Mouse (Mus musculus) thymus, postnatal 25 days (tissue): ENCODE measurements at regions not wholly inside any gene's neighbourhood (a gene's known extent, or its start where the extent isn't known, plus 50 kb on each side); places are given as distances from the start of the nearest gene placed in this dataset.
"Not testable (repeated sequence)": the region's sequence is repeated elsewhere in the genome, so short reads cannot be mapped to it uniquely, and the experiment has no call there.

Experiments
- DNase-seq: peaks from one replicate; pipeline ENCODE4 v3.0.0; 2022

- DNase-seq: no peak
These were observed 136.0 kb upstream of the Ttc29 start for GRCm38 (mm10) chr8:78077122-78077521.

DNA sequence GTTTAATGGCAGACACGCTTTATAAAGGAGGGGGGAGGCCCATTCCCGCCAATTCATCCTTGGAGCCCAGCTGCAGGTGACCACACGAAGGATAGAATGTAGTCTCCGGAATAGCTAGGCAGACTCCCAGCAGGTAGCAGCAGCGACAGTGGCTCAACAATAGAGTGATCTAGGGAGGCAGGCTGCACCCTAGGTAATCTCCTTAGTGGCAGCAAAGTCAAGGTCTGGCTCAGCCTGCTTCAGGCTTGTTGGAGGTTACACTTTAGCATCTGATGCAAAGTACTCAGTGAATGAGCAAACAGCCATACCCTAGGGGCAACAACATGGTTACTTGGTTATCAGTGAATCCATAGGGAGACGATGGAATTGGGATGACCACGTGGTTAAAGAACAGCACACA, 131.7 kb upstream of the Ttc29 start:
- DNase-seq: not testable (repeated sequence)

DNA sequence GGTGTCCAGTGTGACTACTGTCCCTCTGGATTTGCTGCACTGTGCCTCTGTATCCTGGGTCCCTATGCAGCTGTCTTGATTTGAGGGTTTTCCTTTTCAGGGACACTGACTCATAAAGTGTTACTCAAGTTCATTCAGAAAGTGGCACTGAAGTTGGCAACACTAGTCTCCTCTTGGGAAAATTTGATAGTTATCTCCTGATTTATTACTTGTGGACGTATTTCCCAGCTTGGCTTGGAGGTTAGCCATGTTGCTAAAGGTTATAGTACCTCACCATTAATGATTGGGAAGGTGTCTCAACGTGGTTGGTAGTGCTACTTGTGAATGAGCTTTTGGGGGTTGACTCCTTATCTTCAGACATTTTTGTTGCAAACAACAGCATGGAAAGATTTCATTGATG, 130.1 kb upstream of the Ttc29 start:
- no peak for DNase-seq

GRCm38 (mm10) chr8:78086361-78086760, 126.7 kb upstream of the Ttc29 start:
- no peak for DNase-seq

DNA sequence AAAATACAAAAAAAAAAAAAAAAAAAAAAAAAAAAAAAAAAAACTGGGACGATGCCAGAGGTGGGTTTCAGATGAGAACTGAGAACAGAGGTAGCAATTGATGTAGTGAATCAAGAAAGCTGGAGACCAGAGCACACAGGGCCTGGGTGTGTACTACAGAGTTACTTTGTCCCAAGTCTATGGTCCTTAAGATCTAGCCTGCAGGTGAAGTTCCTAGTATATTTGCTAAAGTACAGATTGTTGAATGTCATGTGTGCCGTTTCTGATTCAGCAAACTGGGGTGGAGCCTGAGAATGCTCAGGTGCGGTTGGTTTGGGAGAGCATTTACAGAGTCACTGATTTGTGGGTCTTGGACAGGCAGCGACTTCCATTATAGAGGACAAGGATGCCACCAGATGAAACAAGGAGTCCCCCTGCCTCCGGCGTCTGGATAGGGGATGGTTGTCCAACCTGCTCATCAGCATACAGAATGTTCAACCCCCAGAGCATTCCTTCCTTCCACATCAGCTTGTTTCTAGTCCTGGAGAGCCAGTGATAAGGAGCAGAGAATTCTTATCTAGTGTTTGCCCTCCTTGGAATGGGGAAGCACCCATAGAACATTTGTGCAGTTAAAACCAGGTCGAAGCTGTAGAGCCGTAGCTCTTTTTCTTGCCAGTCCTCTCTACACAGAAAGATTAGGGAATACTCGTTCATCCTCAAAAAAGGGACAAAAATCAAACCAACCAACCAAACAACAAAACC, 122.5 kb upstream of the Ttc29 start:
- no peak for DNase-seq

DNA sequence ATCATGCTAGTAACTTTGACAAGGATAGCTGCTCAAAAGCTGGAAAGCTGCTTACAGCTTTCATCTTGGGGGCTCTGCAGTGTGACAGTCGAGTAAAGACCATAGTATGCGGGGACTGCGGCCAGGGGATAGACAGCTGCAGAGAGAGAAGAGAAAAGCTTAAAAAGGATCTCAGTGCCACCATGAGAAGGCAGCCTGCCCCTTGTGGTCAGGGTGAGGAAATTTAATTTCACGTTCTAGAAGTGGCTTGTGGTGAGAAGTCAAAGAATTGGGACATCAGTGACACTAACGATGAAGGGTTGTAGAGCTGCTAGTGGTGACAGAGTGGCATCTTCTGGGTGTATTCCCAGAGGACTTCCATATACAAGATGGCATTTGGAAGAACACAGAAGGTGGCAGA, 116.7 kb upstream of the Ttc29 start:
- no peak for DNase-seq

- DNase-seq: no peak
These were observed 114.8 kb upstream of the Ttc29 start for GRCm38 (mm10) chr8:78098191-78098745.

DNA sequence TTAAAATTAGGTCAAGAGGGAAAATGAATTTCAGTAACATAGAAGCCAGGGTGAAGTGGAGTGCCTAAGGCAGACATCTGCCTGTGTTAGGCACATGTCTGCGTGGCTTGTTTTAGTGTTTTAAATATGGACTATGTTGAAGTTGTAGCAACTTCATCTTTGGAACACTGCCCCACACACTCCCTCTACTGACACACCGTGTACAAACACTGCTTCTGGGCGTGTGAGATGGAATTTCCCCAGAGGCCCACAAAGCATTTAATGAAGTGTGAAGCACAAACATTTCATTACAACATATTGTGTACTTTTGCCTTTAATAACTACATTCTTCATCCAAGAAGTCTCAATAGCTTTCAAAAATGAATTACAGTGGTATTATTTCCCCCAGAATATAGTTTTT, 114.0 kb upstream of the Ttc29 start:
- DNase-seq: no peak

DNA sequence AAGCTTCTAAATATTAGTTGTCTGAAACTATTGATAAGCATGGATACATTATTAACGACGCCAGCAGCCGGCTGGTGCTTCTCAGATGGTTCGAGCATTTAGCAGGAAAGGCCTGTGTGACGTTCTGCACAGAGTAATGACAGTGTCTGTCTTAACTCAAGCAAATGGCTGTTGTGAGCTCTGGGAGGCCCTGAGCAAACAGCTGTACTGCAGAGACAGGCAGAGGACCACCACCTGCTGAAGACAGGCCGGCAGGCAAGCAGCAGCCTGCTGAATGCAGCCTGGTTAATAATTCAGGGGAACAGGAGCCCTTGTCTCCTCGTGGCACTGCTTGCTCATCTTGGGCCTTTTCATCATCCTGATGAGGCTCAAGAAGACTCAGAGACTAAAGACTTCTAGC, 105.8 kb upstream of the Ttc29 start:
- no peak for DNase-seq

- no peak for DNase-seq
These were observed 103.0 kb upstream of the Ttc29 start for GRCm38 (mm10) chr8:78110003-78110649.

DNA sequence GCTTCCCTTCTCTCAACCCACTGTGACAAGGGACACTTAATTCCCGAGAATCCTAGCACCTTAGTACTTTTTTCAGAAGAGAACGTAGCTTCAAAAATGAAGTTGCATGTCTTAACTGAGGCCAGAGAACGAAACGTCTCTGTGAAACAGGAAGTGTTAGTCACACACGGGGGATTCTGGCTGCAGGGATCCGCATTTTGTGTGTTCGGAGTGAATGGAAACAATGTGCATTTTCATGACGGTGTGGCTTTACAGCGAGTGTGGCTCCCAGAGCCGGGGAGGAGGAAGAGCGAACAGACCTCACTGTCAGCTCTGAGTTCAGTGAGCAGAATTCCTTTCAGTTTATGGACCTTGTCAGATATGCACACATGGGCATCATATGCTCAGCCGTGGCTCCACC, 100.0 kb upstream of the Ttc29 start:
- DNase-seq: no peak

DNA sequence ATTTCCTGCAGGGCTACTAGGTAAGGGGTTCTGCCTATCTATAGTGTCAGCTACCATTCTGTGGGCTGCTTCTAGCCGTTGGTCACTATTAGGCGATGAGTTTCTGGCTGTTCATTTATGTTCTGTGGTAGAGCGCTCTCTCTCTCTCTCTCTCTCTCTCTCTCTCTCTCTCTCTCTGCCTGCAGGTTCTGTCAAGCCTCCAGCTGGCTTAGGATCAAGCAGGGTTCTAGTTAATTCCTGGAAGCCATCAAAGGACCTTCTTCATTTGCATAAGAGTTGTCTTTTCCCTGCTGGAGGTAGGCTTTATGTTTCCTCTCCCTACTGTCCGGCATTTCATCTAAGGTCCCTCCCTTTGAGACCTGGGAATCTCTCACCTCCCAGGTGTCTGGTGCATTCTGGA, 98.6 kb upstream of the Ttc29 start:
- DNase-seq: no peak

DNA sequence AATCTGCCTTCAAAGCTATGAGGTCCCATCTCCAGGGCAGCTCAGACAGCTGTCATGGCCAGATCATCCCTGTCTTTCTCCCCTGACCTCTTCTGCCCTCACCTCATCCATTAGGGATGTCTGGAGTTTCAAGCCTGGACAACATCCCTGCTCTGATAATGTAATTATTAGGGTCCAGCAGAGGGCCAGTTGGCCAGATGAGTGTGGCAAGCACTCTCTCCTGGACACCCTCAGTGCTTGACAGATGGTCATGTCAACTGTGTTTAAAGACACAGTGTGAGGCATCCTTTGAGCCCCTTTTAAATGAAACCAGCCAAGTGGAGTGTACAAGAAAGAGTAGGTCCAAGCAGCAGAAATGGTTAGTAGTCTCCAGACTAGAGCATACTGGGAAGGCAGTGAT, 95.9 kb upstream of the Ttc29 start:
- no peak for DNase-seq

GRCm38 (mm10) chr8:78118493-78118892, 94.6 kb upstream of the Ttc29 start:
- no peak for DNase-seq

DNA sequence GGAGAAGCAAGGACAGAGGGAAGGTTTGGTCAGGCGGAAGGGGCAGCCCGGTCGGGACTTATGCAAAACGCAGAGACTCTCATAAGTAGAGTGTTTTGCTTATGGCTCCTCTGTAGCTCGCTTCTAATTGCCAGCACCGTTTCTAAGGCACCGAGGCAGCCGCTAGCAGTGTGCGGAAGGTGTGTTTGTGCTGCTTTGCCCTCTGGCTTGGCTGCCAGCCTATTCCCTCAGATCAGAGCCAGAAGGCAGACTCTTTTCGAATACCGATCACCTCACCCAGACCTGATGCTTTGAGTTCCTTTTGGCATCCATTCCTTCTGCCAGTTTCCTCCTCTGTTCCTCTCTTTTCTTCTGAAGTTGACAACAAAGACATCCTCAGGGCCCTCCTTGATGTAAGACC, 93.4 kb upstream of the Ttc29 start:
- no peak for DNase-seq

- peak; percentile 18 for DNase-seq
These were observed 88.8 kb upstream of the Ttc29 start for GRCm38 (mm10) chr8:78124248-78124647.

DNA sequence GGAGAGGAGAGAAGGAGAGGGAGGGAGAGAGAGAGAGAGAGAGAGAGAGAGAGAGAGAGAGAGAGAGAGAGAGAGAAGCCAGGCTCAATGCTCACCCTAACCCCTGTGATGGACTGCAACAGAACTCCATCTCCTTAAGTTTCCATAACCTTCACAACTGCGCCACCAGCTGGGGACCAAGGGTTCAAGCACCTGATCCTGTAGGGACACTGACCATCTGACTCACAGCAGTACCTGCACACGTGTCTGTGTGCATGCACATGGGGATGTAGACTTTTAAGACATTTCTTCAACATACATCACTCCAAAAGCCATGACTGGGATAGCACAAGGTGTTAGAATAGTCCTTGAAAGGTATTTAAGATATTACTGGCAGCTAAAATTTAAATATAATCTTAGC, 85.2 kb upstream of the Ttc29 start:
- DNase-seq: peak; percentile 2

DNA sequence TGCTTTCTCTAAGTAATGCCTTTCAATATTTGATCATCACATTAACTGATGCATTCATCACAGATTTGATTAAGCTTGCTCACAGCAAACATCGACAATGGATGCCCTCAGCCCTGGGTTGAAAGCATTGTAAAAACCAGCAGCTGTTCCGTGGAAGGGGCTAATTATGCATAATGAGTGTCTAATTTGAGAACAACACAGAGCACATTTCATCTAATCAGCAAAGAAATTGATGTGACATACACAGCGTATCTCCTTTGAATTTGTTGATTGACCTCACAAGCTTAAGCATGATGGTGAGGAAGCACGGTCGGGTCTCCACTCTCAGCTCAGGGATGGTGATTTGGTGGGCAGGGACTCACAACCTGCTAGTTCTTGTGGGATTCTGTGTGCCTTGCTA, 84.0 kb upstream of the Ttc29 start:
- no peak for DNase-seq

GRCm38 (mm10) chr8:78139514-78139913, 73.6 kb upstream of the Ttc29 start:
- DNase-seq: not testable (repeated sequence)

- DNase-seq: no peak
These were observed 65.9 kb upstream of the Ttc29 start for GRCm38 (mm10) chr8:78147170-78147569.

GRCm38 (mm10) chr8:78148006-78148405, 65.1 kb upstream of the Ttc29 start:
- no peak for DNase-seq

GRCm38 (mm10) chr8:78154873-78155272, 58.2 kb upstream of the Ttc29 start:
- no peak for DNase-seq

DNA sequence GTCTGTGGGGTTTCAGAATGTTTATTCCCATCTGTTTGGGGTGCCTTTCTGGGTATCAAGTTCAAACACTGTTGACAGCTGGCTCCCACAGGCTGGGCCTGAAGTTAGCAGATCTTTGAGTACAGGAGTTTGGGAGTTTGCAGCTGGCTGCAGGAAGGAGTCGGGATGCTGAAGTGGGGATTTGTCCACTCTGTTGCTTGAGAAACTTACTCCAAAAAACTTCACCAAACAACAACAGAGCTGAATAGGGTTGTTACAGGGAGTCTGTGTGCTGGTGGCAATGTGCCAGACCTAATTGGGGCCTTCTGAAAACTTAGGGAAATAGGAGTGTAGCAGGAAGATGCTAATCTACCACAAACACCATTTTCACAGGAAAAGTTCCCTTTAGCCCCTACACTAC, 51.1 kb upstream of the Ttc29 start:
- no peak for DNase-seq

DNA sequence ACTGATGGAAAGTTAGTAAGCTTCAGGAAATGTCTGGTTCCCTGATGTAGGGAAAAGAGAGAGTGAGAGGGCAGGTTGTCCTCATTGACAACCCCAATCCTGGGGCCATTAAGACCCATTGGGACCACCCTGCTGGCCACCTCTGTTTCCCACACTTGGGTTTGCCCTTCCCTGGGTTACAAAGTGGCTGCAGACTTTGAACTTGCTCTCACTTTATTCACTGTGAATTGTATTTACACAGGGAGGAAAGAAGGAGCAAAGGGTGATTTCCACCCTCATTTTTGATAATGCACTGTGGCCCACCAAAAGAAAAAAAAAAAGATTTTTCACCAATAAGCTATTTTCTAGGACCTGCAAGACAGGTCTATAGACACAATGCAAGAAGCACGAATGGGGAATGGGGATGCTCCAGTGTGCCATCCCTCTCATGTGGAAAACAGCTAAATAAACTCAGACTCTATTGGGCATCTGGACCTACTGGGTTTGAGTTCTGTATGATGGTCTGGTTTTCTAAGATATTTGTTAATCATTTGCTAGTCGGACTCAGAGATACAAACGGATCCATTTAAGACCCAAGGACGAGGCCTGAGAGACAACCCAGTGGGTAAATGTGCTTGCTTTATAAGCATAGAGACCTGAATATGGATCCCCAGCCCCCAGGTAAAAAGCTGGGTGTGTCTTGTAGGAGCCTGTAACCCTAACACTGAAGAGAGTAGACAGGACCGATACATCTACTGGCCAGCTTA, 50.2 kb upstream of the Ttc29 start:
- no peak for DNase-seq
